Mouse (Mus musculus) bone marrow macrophage, adult 2 months (primary cell): Measurements from ENCODE around the gene Pgbd1.

Source experiments
- CTCF ChIP-seq: IDR thresholded peaks from 2 replicates; pipeline ENCODE4 v1.5.1; 2012; ENCODE audit warnings: low read depth, mild to moderate bottlenecking, low read length, moderate library complexity
- POLR2A ChIP-seq: IDR thresholded peaks from 2 replicates; pipeline ENCODE4 v1.6.1; 2012; ENCODE audit warnings: mild to moderate bottlenecking, low read depth, low read length, borderline replicate concordance

GRCm38 (mm10) chr13:21407969-21408804 is 32.7 kb downstream of the Pgbd1 start:
- TF ChIP-seq POLR2A, result no peak
- no peak for TF ChIP-seq CTCF
